Mouse (Mus musculus) liver, embryonic 14.5 days (tissue): ENCODE measurements at regions not wholly inside any gene's neighbourhood (a gene's known extent, or its start where the extent isn't known, plus 50 kb on each side); places are given as distances from the start of the nearest gene placed in this dataset.

Experiments
- ATAC-seq: fragments of 200-750 bp; cut with Nextera tagmentation; 2 replicates; pipeline ENCODE4 v1.8.0; 2017; ENCODE audit warnings: moderate number of reproducible peaks, mild to moderate bottlenecking, moderate library complexity; ENCODE audit not compliant: insufficient read depth
- DNase-seq, 3 experiments: peaks; one replicate each; pipeline ENCODE4 v3.0.0-alpha.2; 2012 to 2013; ENCODE audit warnings: low read depth in 3 of 3, low spot score in 3 of 3
- H3K27ac ChIP-seq: fragments of 300-500 bp; sonication (generic); 2 replicates; pipeline ENCODE4 v1.5.1; 2014; ENCODE audit warnings: moderate library complexity, mild to moderate bottlenecking, control low read depth, inconsistent platforms
- H3K27me3 ChIP-seq: fragments of 300-500 bp; sonication (generic); 2 replicates; pipeline ENCODE4 v1.6.1; 2014; ENCODE audit warnings: mild to moderate bottlenecking, low read length, moderate library complexity; ENCODE audit not compliant: control insufficient read depth, insufficient read depth
- H3K36me3 ChIP-seq: fragments of 300-500 bp; sonication (generic); replicated peaks from 2 replicates; pipeline ENCODE4 v1.6.1; 2014; ENCODE audit warnings: low read depth; ENCODE audit not compliant: control insufficient read depth, insufficient read depth
- H3K4me1 ChIP-seq, 2 experiments: fragments of 200-500 bp in 1 of 2; fragments of 300-500 bp in 1 of 2; sonication (generic) in 1 of 2; replicated peaks; 2 replicates each; pipeline ENCODE4 v1.6.1; 2012 to 2014; ENCODE audit warnings: antibody characterized with exemption in 1 of 2, inconsistent platforms in 1 of 2, low read length in 1 of 2; ENCODE audit not compliant: control insufficient read depth in 2 of 2, insufficient read depth in 2 of 2
- H3K4me2 ChIP-seq: fragments of 300-500 bp; sonication (generic); 2 replicates; pipeline ENCODE4 v1.6.1; 2014; ENCODE audit warnings: low read depth, mild to moderate bottlenecking, control low read depth, moderate library complexity
- H3K4me3 ChIP-seq, 2 experiments: fragments of 200-500 bp in 1 of 2; fragments of 300-500 bp in 1 of 2; sonication (generic) in 1 of 2; 2 replicates each; pipeline ENCODE4 v1.5.1; 2012 to 2014; ENCODE audit warnings: low read depth in 2 of 2, low read length in 2 of 2, mild to moderate bottlenecking in 2 of 2, control low read depth in 1 of 2, inconsistent platforms in 1 of 2, moderate library complexity in 1 of 2; ENCODE audit not compliant: insufficient read depth in 1 of 2
- H3K9ac ChIP-seq: fragments of 300-500 bp; sonication (generic); replicated peaks from 2 replicates; pipeline ENCODE4 v1.6.1; 2014; ENCODE audit warnings: mild to moderate bottlenecking, control low read depth, moderate library complexity
- H3K9me3 ChIP-seq: fragments of 300-500 bp; sonication (generic); 2 replicates; pipeline ENCODE4 v1.6.1; 2016; ENCODE audit warnings: low read length, mixed read lengths; ENCODE audit not compliant: control insufficient read depth
- CTCF ChIP-seq: IDR thresholded peaks from 2 replicates; pipeline ENCODE4 v1.5.1; 2016; ENCODE audit warnings: antibody characterized with exemption, low read depth, control low read depth
- EP300 ChIP-seq: IDR thresholded peaks from 2 replicates; pipeline ENCODE4 v1.6.1; 2016; ENCODE audit warnings: antibody characterized with exemption, low read depth
- whole genome bisulfite sequencing: fragments of 180-500 bp; shearing (Covaris S2); extraction: QIAGEN DNeasy Blood & Tissue Kit; methylation state at CpG from one replicate; pipeline ENCODE4 v1.1.7; 2014; ENCODE audit not compliant: insufficient replicate concordance; 5-methylcytosine and 5-hydroxymethylcytosine counted together

GRCm38 (mm10) chr14:115031734-115032133, 60.3 kb upstream of the Gpc5 start:
- Histone ChIP-seq H3K4me1 (no peaks in the 10 kb centered on the region), H3K9me3 (no peaks in the 10 kb centered on the region), H3K27ac (no peak overlapping the region), H3K4me2 (no peak overlapping the region), H3K36me3 (no peaks in the 10 kb centered on the region), H3K4me3 (no peak overlapping the region), H3K9ac (no peak overlapping the region), H3K27me3 (no peaks in the 10 kb centered on the region)
- no peak for ATAC-seq
- no peak for DNase-seq
- no peak for TF ChIP-seq EP300
- TF ChIP-seq CTCF, result no peak
- 63% methylated on average over 4 of the region's 4 CpGs for WGBS

DNA sequence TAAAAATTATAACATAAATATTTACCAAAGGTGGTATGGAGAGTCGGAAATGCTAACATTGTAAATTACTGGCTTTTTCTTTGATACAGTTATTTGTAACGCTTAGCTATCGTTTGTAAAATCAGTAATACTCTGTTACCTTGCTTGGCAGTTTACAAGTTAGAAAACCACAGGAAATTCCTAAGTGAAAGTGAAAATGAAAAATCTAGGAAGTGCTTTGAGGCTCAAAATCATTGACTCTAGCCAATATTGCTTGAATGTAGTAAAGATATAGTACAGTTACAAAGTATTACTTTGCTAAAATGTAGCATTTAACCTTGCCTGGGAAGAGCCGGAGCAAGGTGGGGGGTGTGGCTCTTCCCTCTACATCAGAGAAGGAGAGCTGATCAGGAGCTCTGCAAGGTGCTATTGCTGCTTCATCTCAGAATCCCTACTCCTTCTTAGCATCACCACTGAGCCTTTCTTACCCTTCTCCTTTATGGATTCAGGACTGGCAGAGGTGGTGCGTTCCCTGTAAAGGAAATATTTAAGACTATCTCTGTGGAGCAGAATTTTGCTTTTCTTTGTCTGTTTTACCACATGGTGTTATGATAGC, 58.5 kb upstream of the Gpc5 start:
- H3K9me3 ChIP-seq, result no peaks in the 10 kb centered on the region
- 51% methylated on average over 5 of the region's 5 CpGs for WGBS
- H3K36me3 ChIP-seq, result no peaks in the 10 kb centered on the region
- no peak overlapping the region for H3K4me3 ChIP-seq
- H3K27ac ChIP-seq, result no peak overlapping the region
- no peaks in the 10 kb centered on the region for H3K4me1 ChIP-seq
- H3K4me2 ChIP-seq, result no peak overlapping the region
- TF ChIP-seq CTCF (no peak), EP300 (no peak)
- no peaks in the 10 kb centered on the region for H3K27me3 ChIP-seq
- DNase-seq, result no peak
- no peak for ATAC-seq
- no peak overlapping the region for H3K9ac ChIP-seq

GRCm38 (mm10) chr14:115034718-115035437, 57.1 kb upstream of the Gpc5 start:
- no peak overlapping the region for H3K4me3 ChIP-seq
- no peaks in the 10 kb centered on the region for H3K36me3 ChIP-seq
- H3K27ac ChIP-seq, result no peak overlapping the region
- peaks cover under 1% of the 10 kb centered on the region in 2 experiments; a peak in 3 of 4 replicates for H3K4me1 ChIP-seq
- H3K4me2 ChIP-seq, result no peak overlapping the region
- no peak overlapping the region for H3K9ac ChIP-seq
- no peaks in the 10 kb centered on the region for H3K9me3 ChIP-seq
- H3K27me3 ChIP-seq, result no peaks in the 10 kb centered on the region; the same call in 1 of the 2 replicates
- no peak for ATAC-seq
- DNase-seq, result no peak
- WGBS, result 70% methylated on average over 10 of the region's 10 CpGs
- TF ChIP-seq EP300 (no peak), CTCF (no peak)

- DNase-seq (no peak), ATAC-seq (no peak)
- 42% methylated on average over 5 of the region's 5 CpGs for WGBS
- TF ChIP-seq EP300, result no peak
- TF ChIP-seq CTCF, result no peak
- Histone ChIP-seq H3K4me2 (no peak overlapping the region), H3K27me3 (no peaks in the 10 kb centered on the region; the same call in 1 of the 2 replicates), H3K36me3 (no peaks in the 10 kb centered on the region), H3K9me3 (no peaks in the 10 kb centered on the region), H3K27ac (no peak overlapping the region), H3K4me1 (peaks cover 2 to 3% of the 10 kb centered on the region in 2 experiments; a peak in 3 of 4 replicates), H3K4me3 (no peak overlapping the region), H3K9ac (no peak overlapping the region)
These were observed 54.8 kb upstream of the Gpc5 start for GRCm38 (mm10) chr14:115037086-115037793.

DNA sequence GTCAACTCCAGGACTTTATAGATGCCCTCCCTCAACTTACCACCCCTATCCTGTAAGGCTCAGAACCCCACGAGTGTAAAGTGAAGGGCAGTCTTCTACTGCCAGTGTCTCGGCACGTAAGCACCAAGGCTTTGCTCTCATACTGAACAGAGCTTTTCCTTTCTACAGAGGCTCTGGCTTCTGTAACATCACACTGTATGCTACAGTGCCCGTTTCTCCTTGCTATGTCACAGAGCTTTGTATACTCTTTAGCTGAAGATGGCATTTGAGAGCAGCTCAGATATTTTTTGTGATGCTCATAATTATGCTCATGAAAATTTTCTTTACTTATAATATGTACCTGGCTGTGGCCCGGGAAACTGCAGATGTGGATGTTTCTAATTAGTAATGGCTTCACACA, 53.2 kb upstream of the Gpc5 start:
- TF ChIP-seq EP300, result no peak
- no peak for TF ChIP-seq CTCF
- 61% methylated on average over 5 of the region's 5 CpGs for WGBS

More for the DNA sequence above, 53.2 kb upstream of the Gpc5 start:
- no peaks in the 10 kb centered on the region for H3K9me3 ChIP-seq
- DNase-seq (no peak), ATAC-seq (no peak)
- no peak overlapping the region for H3K4me3 ChIP-seq
- H3K36me3 ChIP-seq, result peaks cover 11% of the 10 kb centered on the region
- no peak overlapping the region for H3K4me2 ChIP-seq
- no peak overlapping the region for H3K9ac ChIP-seq
- H3K27me3 ChIP-seq, result no peaks in the 10 kb centered on the region; the same call in 1 of the 2 replicates
- H3K27ac ChIP-seq, result no peak overlapping the region
- peaks cover 2 to 8% of the 10 kb centered on the region in 2 experiments for H3K4me1 ChIP-seq
